Mouse (Mus musculus) layer of hippocampus, postnatal 25 days (tissue): ENCODE results near the gene Zfp972. TPM values are rescaled to one million over a fixed set of nuclear protein-coding genes. Genes with fewer than 3 reads are reported as not detected.
A peak's percentile ranks its signal among the peaks of the same experiment; 100 is the strongest.
"Not testable (repeated sequence)": the region's sequence is repeated elsewhere in the genome, so short reads cannot be mapped to it uniquely, and the experiment has no call there.

Source experiments
- DNase-seq, 2 experiments: peaks; one replicate each; pipeline ENCODE4 v3.0.0; 2022; ENCODE audit warnings: mixed read lengths in 2 of 2, low spot score in 1 of 2; ENCODE audit errors: extremely low spot score in 1 of 2
- total RNA-seq, 2 experiments: library from RNA; stranded (reverse); gene quantifications; 2 replicates each; pipeline ENCODE4 v1.2.3; 2021

Zfp972 gene
- 1 to 10 TPM in 1 of 2 experiments, not detected in 1; 1.3 TPM for total RNA-seq

DNA sequence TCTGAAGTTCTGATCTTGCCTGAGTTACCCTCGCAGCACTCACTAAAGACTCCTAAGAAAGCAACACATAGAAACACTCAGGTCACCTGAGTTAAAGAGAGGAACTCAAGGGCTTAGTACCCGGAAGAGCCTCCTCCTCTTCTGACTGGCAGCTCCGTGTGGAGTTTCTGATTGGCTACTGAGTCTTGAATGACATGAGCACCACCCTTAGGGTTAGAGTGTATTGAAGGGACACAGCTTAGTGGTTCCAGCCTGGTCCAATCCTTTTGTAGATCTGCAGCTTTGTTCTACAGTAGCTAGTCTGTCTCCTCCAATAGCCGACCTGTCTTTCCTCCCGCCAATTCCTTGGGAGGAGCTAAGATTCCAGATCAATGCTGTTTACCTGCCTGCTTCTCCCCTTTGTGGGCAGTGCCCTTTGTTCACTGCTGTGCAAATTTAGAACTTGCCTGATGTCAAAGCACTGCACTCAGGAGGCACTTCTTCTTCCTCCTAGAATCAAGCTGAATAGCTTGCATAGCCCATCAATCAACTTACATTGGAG is at the start of gene Zfp972:
Gene Zfp972, minus strand, starts transcription at position 51 of the 541 bp plus-strand sequence.
- DNase-seq = not testable (repeated sequence)

- not testable (repeated sequence) for DNase-seq
These were observed 49.4 kb upstream of the Zfp972 start for GRCm38 (mm10) chr2:177974814-177975213.

DNA sequence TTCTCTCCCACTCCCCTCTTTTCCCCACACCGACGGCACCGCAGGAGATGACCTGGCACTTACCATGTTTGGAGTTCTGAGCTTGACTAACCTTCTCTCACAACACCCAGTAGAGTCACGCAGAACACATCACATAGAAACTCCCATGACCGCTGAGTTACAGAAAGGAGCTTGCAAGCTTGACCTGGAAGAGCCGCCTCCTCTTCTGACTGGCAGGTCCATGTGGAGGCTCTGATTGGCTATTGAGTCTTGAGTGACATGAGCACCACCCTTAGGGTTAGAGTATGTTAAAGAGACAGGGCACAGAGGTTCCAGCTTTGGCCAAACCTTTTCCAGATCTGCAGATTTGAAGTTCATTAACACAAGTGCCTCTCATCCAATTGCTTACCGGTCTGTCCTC is 31.7 kb upstream of the Zfp972 start, which contains the start of gene Gm14326:
Gene Gm14326, minus strand, starts transcription at position 153 of the 400 bp plus-strand sequence.
- peak; percentile 49 to 56 for DNase-seq

- DNase-seq = peak; percentile 16 to 27
These were observed 31.3 kb upstream of the Zfp972 start for GRCm38 (mm10) chr2:177956734-177957133.

- DNase-seq = not testable (repeated sequence)
These were observed 22.1 kb downstream of the Zfp972 start for GRCm38 (mm10) chr2:177903276-177903675.

DNA sequence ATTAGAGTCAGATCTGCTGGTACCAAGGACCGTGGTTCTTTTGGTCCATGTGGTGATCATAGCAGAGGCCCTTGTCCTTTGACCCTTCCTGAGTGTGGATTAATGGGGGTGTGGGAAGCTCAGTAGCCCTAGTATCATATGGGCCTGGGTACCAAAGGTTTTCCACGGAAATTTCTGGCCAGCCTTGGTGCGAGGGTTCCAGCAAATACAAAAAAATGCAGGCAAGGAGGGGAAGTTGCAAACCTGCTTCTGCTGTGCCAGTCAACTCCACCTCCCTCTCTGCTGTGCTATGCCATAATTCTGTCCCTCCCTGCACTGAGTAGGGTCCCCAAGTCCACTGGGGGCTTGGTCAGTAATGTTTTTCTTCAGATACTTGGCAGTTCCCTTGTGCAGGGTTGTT is 27.2 kb downstream of the Zfp972 start:
- not testable (repeated sequence) for DNase-seq

DNA sequence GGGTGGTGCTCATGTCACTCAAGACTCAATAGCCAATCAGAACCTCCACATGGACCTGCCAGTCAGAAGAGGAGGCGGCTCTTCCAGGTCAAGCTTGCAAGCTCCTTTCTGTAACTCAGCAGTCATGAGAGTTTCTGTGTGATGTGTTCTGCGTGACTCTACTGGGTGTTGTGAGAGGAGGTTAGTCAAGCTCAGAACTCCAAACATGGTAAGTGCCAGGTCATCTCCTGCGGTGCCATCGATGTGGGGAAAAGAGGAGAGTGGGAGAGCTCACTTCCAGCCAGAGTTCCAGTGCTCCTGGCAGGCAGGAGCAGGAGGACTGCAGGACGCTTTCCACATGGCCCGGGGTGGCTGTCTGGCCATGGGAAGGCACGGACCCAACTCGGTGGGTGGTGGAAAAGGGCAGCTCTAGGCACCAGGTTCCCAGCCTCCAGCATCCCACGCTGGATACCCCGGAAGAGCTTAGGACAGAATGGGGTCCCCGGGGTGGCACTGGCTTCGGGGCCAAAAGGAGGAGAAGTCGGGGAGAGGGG is 28.3 kb downstream of the Zfp972 start, which contains the start of gene Gm14327:
Gene Gm14327, plus strand, starts transcription at position 51 of the 533 bp plus-strand sequence.
- DNase-seq = not testable (repeated sequence)

DNA sequence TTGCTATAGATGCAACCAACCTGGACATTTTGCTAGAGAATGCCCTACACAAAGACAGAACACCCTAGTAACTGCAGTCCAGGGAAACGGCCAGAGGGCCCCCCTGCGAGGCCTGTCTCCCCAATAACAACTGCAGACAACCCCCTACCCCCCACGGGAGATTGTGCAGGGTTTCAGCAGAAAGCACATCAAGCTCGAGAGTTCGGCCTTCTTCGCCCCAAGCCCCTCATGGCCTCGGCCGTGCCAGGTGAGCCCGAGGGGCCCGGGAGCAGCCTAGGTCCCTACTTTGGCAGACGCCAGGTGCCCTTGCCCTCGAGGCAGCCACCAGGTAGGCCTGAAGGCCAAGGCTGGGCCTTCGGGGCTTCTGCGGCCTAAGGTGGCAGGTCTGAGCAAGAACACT is 37.7 kb downstream of the Zfp972 start:
- not testable (repeated sequence) for DNase-seq

DNA sequence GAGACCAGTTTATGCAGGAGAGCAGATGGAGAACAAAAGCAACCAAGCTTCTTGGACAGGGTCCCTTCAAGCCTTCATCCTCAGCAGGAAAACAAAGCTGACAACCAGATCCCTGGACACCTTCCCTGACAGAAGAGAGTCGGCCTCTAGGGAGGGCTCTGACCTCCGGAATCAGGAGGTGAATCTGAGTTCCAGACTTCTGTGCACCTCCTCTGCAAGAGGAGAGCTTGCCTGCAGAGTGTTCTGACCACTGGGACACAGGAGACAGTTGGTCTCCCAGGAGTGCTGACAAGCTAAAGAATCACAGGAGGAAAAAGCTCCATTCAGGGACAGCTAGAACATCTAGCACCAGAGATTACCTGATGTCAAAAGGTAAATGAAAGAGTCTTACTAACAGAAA is 63.2 kb downstream of the Zfp972 start:
- not testable (repeated sequence) for DNase-seq

Other genes with a start within 250 kb of the Zfp972 start
- 10 to 100 TPM; 33.0 to 39.9 TPM for gene Gm14322, start 166.3 kb downstream of the Zfp972 start, total RNA-seq
- gene Gm14325, start 85.3 kb downstream of the Zfp972 start, total RNA-seq = 100 to 1,000 TPM; 119 to 132 TPM
- gene Gm14327, start 28.5 kb downstream of the Zfp972 start, total RNA-seq = 1 to 10 TPM; 6.4 to 7.5 TPM
- gene Gm14326, start 31.7 kb upstream of the Zfp972 start, total RNA-seq = 10 to 100 TPM; 54.2 to 59.1 TPM
- 10 to 100 TPM; 25.5 to 29.1 TPM for gene Zfp971, start 97.7 kb upstream of the Zfp972 start, total RNA-seq
- gene Zfp931, start 152.9 kb upstream of the Zfp972 start, total RNA-seq = 10 to 100 TPM; 26.5 to 27.4 TPM
- 100 to 1,000 TPM; 148 TPM for gene Phactr3, start 193.4 kb upstream of the Zfp972 start, total RNA-seq